Mouse (Mus musculus) kidney, embryonic 14.5 days (tissue): ENCODE data around the gene Hipk2. TPM values are rescaled to one million over a fixed set of nuclear protein-coding genes. Genes with fewer than 3 reads are reported as not detected.
A peak's percentile ranks its signal among the peaks of the same experiment; 100 is the strongest.

ENCODE experiments used
- ATAC-seq: fragments of 200-750 bp; cut with Nextera tagmentation; 2 replicates; pipeline ENCODE4 v1.8.0; 2017; ENCODE audit warnings: moderate number of reproducible peaks, mild to moderate bottlenecking, moderate TSS enrichment, moderate library complexity; ENCODE audit not compliant: low FRiP score, low TSS enrichment
- H3K27ac ChIP-seq: fragments of 300-500 bp; sonication (generic); 2 replicates; pipeline ENCODE4 v1.5.1; 2014; ENCODE audit warnings: low read depth, mild to moderate bottlenecking, low read length, moderate library complexity, mixed read lengths
- H3K27me3 ChIP-seq: fragments of 300-500 bp; sonication (generic); 2 replicates; pipeline ENCODE4 v1.6.1; 2014; ENCODE audit warnings: mild to moderate bottlenecking, low read length; ENCODE audit not compliant: control insufficient read depth, insufficient read depth
- H3K36me3 ChIP-seq: fragments of 300-500 bp; sonication (generic); 2 replicates; pipeline ENCODE4 v1.6.1; 2014; ENCODE audit warnings: low read length, mixed read lengths; ENCODE audit not compliant: control insufficient read depth, insufficient read depth
- H3K4me1 ChIP-seq: fragments of 300-500 bp; sonication (generic); 2 replicates; pipeline ENCODE4 v1.6.1; 2014; ENCODE audit warnings: low read length, mixed read lengths; ENCODE audit not compliant: control insufficient read depth, insufficient read depth
- H3K4me2 ChIP-seq: fragments of 300-500 bp; sonication (generic); replicated peaks from 2 replicates; pipeline ENCODE4 v1.6.1; 2014; ENCODE audit warnings: low read depth, mild to moderate bottlenecking, low read length
- H3K4me3 ChIP-seq: fragments of 300-500 bp; sonication (generic); 2 replicates; pipeline ENCODE4 v1.5.1; 2014; ENCODE audit warnings: mild to moderate bottlenecking, low read length
- H3K9ac ChIP-seq: fragments of 300-500 bp; sonication (generic); 2 replicates; pipeline ENCODE4 v1.6.1; 2014; ENCODE audit warnings: low read depth, mild to moderate bottlenecking, low read length, moderate library complexity
- H3K9me3 ChIP-seq: fragments of 300-500 bp; sonication (generic); 2 replicates; pipeline ENCODE4 v1.6.1; 2016; ENCODE audit warnings: low read length; ENCODE audit not compliant: control insufficient read depth
- WGBS: fragments of 180-500 bp; shearing (Covaris S2); extraction: QIAGEN DNeasy Blood & Tissue Kit; methylation state at CpG from one replicate; pipeline ENCODE4 v1.1.7; 2014; 5-methylcytosine and 5-hydroxymethylcytosine counted together
- polyA plus RNA-seq: library from polyadenylated mRNA; unstranded; fragments of >200 nt; fragmentation: Nextera tagmentation; extraction: Ambion mirVana; gene quantifications from 2 replicates; pipeline ENCODE4 v1.2.1, GENCODE M21; 2014

Hipk2 gene
- polyA plus RNA-seq, 1 experiment from 2014 or later: 33.6 TPM

- H3K4me2 ChIP-seq: no peak overlapping the region
- H3K9me3 ChIP-seq: no peaks in the 10 kb centered on the region
- no peak overlapping the region for H3K9ac ChIP-seq
- peak; percentile 59; the same call in 1 of the 2 replicates for ATAC-seq
- WGBS: 62% methylated on average over 14 of the region's 14 CpGs
- no peaks in the 10 kb centered on the region for H3K36me3 ChIP-seq
- H3K27me3 ChIP-seq: no peaks in the 10 kb centered on the region
- no peak overlapping the region for H3K4me3 ChIP-seq
- peak overlapping the region; percentile 86 for H3K27ac ChIP-seq
- H3K4me1 ChIP-seq: peaks cover 8% of the 10 kb centered on the region; the same call in 1 of the 2 replicates
These were observed 43.3 kb upstream of the Hipk2 start for GRCm38 (mm10) chr6:38919135-38919740.

- no peak for ATAC-seq
- Histone ChIP-seq H3K9me3 (no peaks in the 10 kb centered on the region), H3K9ac (no peak overlapping the region), H3K27ac (peak overlapping the region; percentile 86; the same call in 1 of the 2 replicates), H3K36me3 (no peaks in the 10 kb centered on the region), H3K4me2 (no peak overlapping the region), H3K4me3 (no peak overlapping the region), H3K4me1 (peaks cover 8% of the 10 kb centered on the region; the same call in 1 of the 2 replicates), H3K27me3 (no peaks in the 10 kb centered on the region)
- 64% methylated on average over 4 of the region's 4 CpGs for WGBS
These were observed 42.8 kb upstream of the Hipk2 start for GRCm38 (mm10) chr6:38918728-38919127.

- WGBS: 50% methylated on average over 3 of the region's 3 CpGs
- no peak overlapping the region for H3K4me2 ChIP-seq
- ATAC-seq: no peak
- no peak overlapping the region for H3K9ac ChIP-seq
- no peaks in the 10 kb centered on the region for H3K9me3 ChIP-seq
- H3K27ac ChIP-seq: peak overlapping the region; percentile 86; the same call in 1 of the 2 replicates
- H3K4me3 ChIP-seq: no peak overlapping the region
- peaks cover 8% of the 10 kb centered on the region; the same call in 1 of the 2 replicates for H3K4me1 ChIP-seq
- no peaks in the 10 kb centered on the region for H3K36me3 ChIP-seq
- H3K27me3 ChIP-seq: no peaks in the 10 kb centered on the region
These were observed 41.5 kb upstream of the Hipk2 start for GRCm38 (mm10) chr6:38917415-38917814.

GRCm38 (mm10) chr6:38916571-38916970 is 40.6 kb upstream of the Hipk2 start:
- no peak for ATAC-seq
- Histone ChIP-seq H3K9ac (no peak overlapping the region), H3K4me3 (no peak overlapping the region), H3K4me1 (peaks cover 8% of the 10 kb centered on the region; the same call in 1 of the 2 replicates), H3K9me3 (no peaks in the 10 kb centered on the region), H3K4me2 (no peak overlapping the region), H3K36me3 (no peaks in the 10 kb centered on the region), H3K27ac (no peak overlapping the region), H3K27me3 (no peaks in the 10 kb centered on the region)
- 65% methylated on average over 4 of the region's 4 CpGs for WGBS

- Histone ChIP-seq H3K4me1 (peaks cover 8% of the 10 kb centered on the region; the same call in 1 of the 2 replicates), H3K27ac (no peak overlapping the region), H3K4me3 (no peak overlapping the region), H3K9ac (no peak overlapping the region), H3K27me3 (no peaks in the 10 kb centered on the region), H3K36me3 (no peaks in the 10 kb centered on the region), H3K9me3 (no peaks in the 10 kb centered on the region), H3K4me2 (no peak overlapping the region)
- WGBS: 63% methylated on average over 5 of the region's 5 CpGs
- ATAC-seq: no peak
These were observed 39.8 kb upstream of the Hipk2 start for GRCm38 (mm10) chr6:38915776-38916175.

GRCm38 (mm10) chr6:38914181-38914580 is 38.2 kb upstream of the Hipk2 start:
- Histone ChIP-seq H3K4me2 (no peak overlapping the region), H3K4me3 (no peak overlapping the region), H3K4me1 (peaks cover 8% of the 10 kb centered on the region; the same call in 1 of the 2 replicates), H3K9ac (no peak overlapping the region), H3K9me3 (no peaks in the 10 kb centered on the region), H3K27me3 (no peaks in the 10 kb centered on the region), H3K36me3 (no peaks in the 10 kb centered on the region), H3K27ac (no peak overlapping the region)
- WGBS: 90% methylated on average over 10 of the region's 10 CpGs
- no peak for ATAC-seq

- no peaks in the 10 kb centered on the region for H3K36me3 ChIP-seq
- ATAC-seq: no peak
- no peaks in the 10 kb centered on the region for H3K9me3 ChIP-seq
- no peak overlapping the region for H3K9ac ChIP-seq
- no peak overlapping the region for H3K4me3 ChIP-seq
- WGBS: 84% methylated on average over 13 of the region's 13 CpGs
- H3K4me2 ChIP-seq: no peak overlapping the region
- H3K27ac ChIP-seq: no peak overlapping the region
- 0 out of 2 replicates have a peak, but pooled peaks cover 5% of the 10 kb centered on the region for H3K4me1 ChIP-seq
- H3K27me3 ChIP-seq: no peaks in the 10 kb centered on the region
These were observed 37.5 kb upstream of the Hipk2 start for GRCm38 (mm10) chr6:38913386-38914042.

GRCm38 (mm10) chr6:38912845-38913244 is 36.9 kb upstream of the Hipk2 start:
- Histone ChIP-seq H3K9me3 (no peaks in the 10 kb centered on the region), H3K27ac (no peak overlapping the region), H3K4me3 (no peak overlapping the region), H3K4me1 (0 out of 2 replicates have a peak, but pooled peaks cover 5% of the 10 kb centered on the region), H3K9ac (no peak overlapping the region), H3K27me3 (no peaks in the 10 kb centered on the region), H3K36me3 (no peaks in the 10 kb centered on the region), H3K4me2 (no peak overlapping the region)
- 78% methylated on average over 9 of the region's 9 CpGs for WGBS
- ATAC-seq: no peak

GRCm38 (mm10) chr6:38912121-38912660 is 36.2 kb upstream of the Hipk2 start:
- Histone ChIP-seq H3K4me2 (no peak overlapping the region), H3K9ac (no peak overlapping the region), H3K4me3 (no peak overlapping the region), H3K27ac (no peak overlapping the region), H3K36me3 (no peaks in the 10 kb centered on the region), H3K4me1 (no peaks in the 10 kb centered on the region), H3K27me3 (no peaks in the 10 kb centered on the region), H3K9me3 (no peaks in the 10 kb centered on the region)
- ATAC-seq: no peak
